Mouse (Mus musculus) gastrocnemius, adult 18-20 months (tissue): Measurements from ENCODE around the gene Atg10. TPM values are rescaled to one million over a fixed set of nuclear protein-coding genes. Genes with fewer than 3 reads are reported as not detected.

Experiments used
- DNase-seq: peaks from one replicate; pipeline ENCODE4 v3.0.0; 2021; ENCODE audit warnings: low spot score
- total RNA-seq, 2 experiments: library from RNA; stranded (reverse); gene quantifications; 2 replicates each; pipeline ENCODE4 v1.2.3; 2021

The Atg10 gene
- total RNA-seq, 2 experiments from 2014 or later = 11.3 to 13.9 TPM

- no peak for DNase-seq
These were observed 94.7 kb downstream of the Atg10 start for GRCm38 (mm10) chr13:91129071-91129470.

GRCm38 (mm10) chr13:91128581-91128980 is 95.2 kb downstream of the Atg10 start:
- DNase-seq = no peak

- no peak for DNase-seq
These were observed 105.6 kb downstream of the Atg10 start for GRCm38 (mm10) chr13:91118156-91118555.

- no peak for DNase-seq
These were observed 108.9 kb downstream of the Atg10 start for GRCm38 (mm10) chr13:91114880-91115279.

GRCm38 (mm10) chr13:91107308-91107946 is 116.3 kb downstream of the Atg10 start:
- no peak for DNase-seq

GRCm38 (mm10) chr13:91102238-91102637 is 121.5 kb downstream of the Atg10 start:
- DNase-seq = no peak

- DNase-seq = no peak
These were observed 123.4 kb downstream of the Atg10 start for GRCm38 (mm10) chr13:91100417-91100816.

- no peak for DNase-seq
These were observed 128.9 kb downstream of the Atg10 start for GRCm38 (mm10) chr13:91094851-91095250.

- no peak for DNase-seq
These were observed 129.6 kb downstream of the Atg10 start for GRCm38 (mm10) chr13:91094196-91094595.

GRCm38 (mm10) chr13:91093610-91094009 is 130.2 kb downstream of the Atg10 start:
- no peak for DNase-seq

GRCm38 (mm10) chr13:91093162-91093561 is 130.6 kb downstream of the Atg10 start:
- DNase-seq = peak; percentile 39

GRCm38 (mm10) chr13:91091731-91092190 is 132.0 kb downstream of the Atg10 start:
- DNase-seq = no peak

GRCm38 (mm10) chr13:91090861-91091730 is 132.7 kb downstream of the Atg10 start:
- DNase-seq = no peak

GRCm38 (mm10) chr13:91086361-91086900 is 137.3 kb downstream of the Atg10 start:
- DNase-seq = no peak

- DNase-seq = no peak
These were observed 151.4 kb downstream of the Atg10 start for GRCm38 (mm10) chr13:91072351-91072750.

- no peak for DNase-seq
These were observed 162.9 kb downstream of the Atg10 start for GRCm38 (mm10) chr13:91060871-91061270.

GRCm38 (mm10) chr13:91048171-91048570 is 175.6 kb downstream of the Atg10 start:
- DNase-seq = peak; percentile 30

- DNase-seq = peak; percentile 58
These were observed 176.9 kb downstream of the Atg10 start for GRCm38 (mm10) chr13:91046851-91047250.

GRCm38 (mm10) chr13:91041236-91041635 is 182.5 kb downstream of the Atg10 start:
- no peak for DNase-seq

GRCm38 (mm10) chr13:91040421-91040820 is 183.3 kb downstream of the Atg10 start:
- no peak for DNase-seq

- no peak for DNase-seq
These were observed 184.5 kb downstream of the Atg10 start for GRCm38 (mm10) chr13:91039201-91039807.

GRCm38 (mm10) chr13:91038636-91039035 is 185.1 kb downstream of the Atg10 start:
- no peak for DNase-seq
